Mouse (Mus musculus) midbrain, postnatal 0 days (tissue): ENCODE measurements around the gene Vps13d. TPM values are rescaled to one million over a fixed set of nuclear protein-coding genes. Genes with fewer than 3 reads are reported as not detected.

Source experiments
- ATAC-seq: fragments of 200-750 bp; cut with Nextera tagmentation; 2 replicates; pipeline ENCODE4 v1.8.0; 2017; ENCODE audit warnings: moderate number of reproducible peaks, mild to moderate bottlenecking, moderate TSS enrichment, moderate library complexity; ENCODE audit not compliant: low FRiP score
- DNase-seq: peaks from one replicate; pipeline ENCODE4 v3.0.0-alpha.2; 2015; ENCODE audit warnings: low spot score
- H3K27ac ChIP-seq: fragments of 300-500 bp; sonication (generic); 2 replicates; pipeline ENCODE4 v1.5.1; 2014; ENCODE audit warnings: low read depth, mild to moderate bottlenecking, low read length, mixed read lengths
- H3K27me3 ChIP-seq: fragments of 300-500 bp; sonication (generic); 2 replicates; pipeline ENCODE4 v1.6.1; 2014; ENCODE audit warnings: low read length, control low read depth, mixed read lengths; ENCODE audit not compliant: insufficient read depth
- H3K36me3 ChIP-seq: fragments of 300-500 bp; sonication (generic); 2 replicates; pipeline ENCODE4 v1.6.1; 2014; ENCODE audit warnings: low read length, control low read depth, mixed read lengths; ENCODE audit not compliant: insufficient read depth
- H3K4me1 ChIP-seq: fragments of 300-500 bp; sonication (generic); 2 replicates; pipeline ENCODE4 v1.6.1; 2014; ENCODE audit warnings: mild to moderate bottlenecking, control low read depth, antibody characterized with exemption, low read length, mixed read lengths; ENCODE audit not compliant: insufficient read depth
- H3K4me2 ChIP-seq: fragments of 300-500 bp; sonication (generic); 2 replicates; pipeline ENCODE4 v1.6.1; 2014; ENCODE audit warnings: low read depth, mild to moderate bottlenecking, low read length, mixed read lengths; ENCODE audit not compliant: poor library complexity, severe bottlenecking
- H3K4me3 ChIP-seq: fragments of 300-500 bp; sonication (generic); 2 replicates; pipeline ENCODE4 v1.5.1; 2014; ENCODE audit warnings: low read depth, mild to moderate bottlenecking, low read length, moderate library complexity
- H3K9ac ChIP-seq: fragments of 300-500 bp; sonication (generic); replicated peaks from 2 replicates; pipeline ENCODE4 v1.6.1; 2014; ENCODE audit warnings: mild to moderate bottlenecking, low read length, moderate library complexity, mixed read lengths; ENCODE audit not compliant: poor library complexity, severe bottlenecking
- H3K9me3 ChIP-seq: fragments of 300-500 bp; sonication (generic); 2 replicates; pipeline ENCODE4 v1.6.1; 2016; ENCODE audit warnings: low read length, control low read depth
- CTCF ChIP-seq: IDR thresholded peaks from 2 replicates; pipeline ENCODE4 v1.5.1; 2016; ENCODE audit warnings: antibody characterized with exemption, mild to moderate bottlenecking
- WGBS: fragments of 180-500 bp; shearing (Covaris S2); extraction: QIAGEN DNeasy Blood & Tissue Kit; methylation state at CpG from one replicate; pipeline ENCODE4 v1.1.7; 2014; 5-methylcytosine and 5-hydroxymethylcytosine counted together
- polyA plus RNA-seq: library from polyadenylated mRNA; unstranded; fragments of >200 nt; fragmentation: Nextera tagmentation; extraction: Ambion mirVana; gene quantifications from 2 replicates; pipeline ENCODE4 v1.2.1, GENCODE M21; 2015
- total RNA-seq: library from RNA; depleted of rRNA; stranded (reverse); fragments of >200 nt; gene quantifications from 2 replicates; pipeline ENCODE4 v1.2.3, GENCODE M21; 2014

Gene Vps13d
- total and polyA plus RNA-seq, 2 experiments from 2014 or later, result 9.1 to 35.6 TPM

GRCm38 (mm10) chr4:145222064-145222463, 27.3 kb upstream of the Vps13d start:
- Histone ChIP-seq H3K36me3 (no peaks in the 10 kb centered on the region; the same call in 1 of the 2 replicates), H3K4me3 (no peak overlapping the region), H3K9ac (no peak overlapping the region), H3K4me2 (no peak overlapping the region), H3K9me3 (no peaks in the 10 kb centered on the region), H3K27me3 (no peaks in the 10 kb centered on the region), H3K27ac (no peak overlapping the region), H3K4me1 (no peaks in the 10 kb centered on the region)
- no peak for ATAC-seq
- 84% methylated on average over 8 of the region's 8 CpGs for WGBS
- no peak for DNase-seq
- no peak for TF ChIP-seq CTCF

- DNase-seq, result no peak
- Histone ChIP-seq H3K4me1 (no peaks in the 10 kb centered on the region), H3K4me3 (no peak overlapping the region), H3K27ac (no peak overlapping the region), H3K4me2 (no peak overlapping the region), H3K9ac (no peak overlapping the region), H3K27me3 (no peaks in the 10 kb centered on the region), H3K36me3 (no peaks in the 10 kb centered on the region; the same call in 1 of the 2 replicates), H3K9me3 (no peaks in the 10 kb centered on the region)
- no peak for TF ChIP-seq CTCF
- no peak for ATAC-seq
- 74% methylated on average over 2 of the region's 2 CpGs for WGBS
These were observed 26.6 kb upstream of the Vps13d start for GRCm38 (mm10) chr4:145221379-145221778.

- ATAC-seq (no peak), DNase-seq (no peak)
- Histone ChIP-seq H3K27ac (no peak overlapping the region), H3K9ac (no peak overlapping the region), H3K4me1 (no peaks in the 10 kb centered on the region), H3K4me3 (no peak overlapping the region), H3K9me3 (no peaks in the 10 kb centered on the region), H3K36me3 (no peaks in the 10 kb centered on the region; the same call in 1 of the 2 replicates), H3K4me2 (no peak overlapping the region), H3K27me3 (no peaks in the 10 kb centered on the region)
- WGBS, result 84% methylated on average over 1 of the region's 1 CpGs
- no peak for TF ChIP-seq CTCF
These were observed 25.2 kb upstream of the Vps13d start for GRCm38 (mm10) chr4:145220001-145220400.

GRCm38 (mm10) chr4:145219240-145219985, 24.6 kb upstream of the Vps13d start:
- WGBS, result 65% methylated on average over 15 of the region's 15 CpGs
- no peak for DNase-seq

GRCm38 (mm10) chr4:145217837-145218236, 23.0 kb upstream of the Vps13d start:
- no peak overlapping the region for H3K4me2 ChIP-seq
- no peak for ATAC-seq
- no peak overlapping the region for H3K27ac ChIP-seq
- no peak overlapping the region for H3K9ac ChIP-seq
- H3K4me1 ChIP-seq, result no peaks in the 10 kb centered on the region
- DNase-seq, result no peak
- TF ChIP-seq CTCF, result no peak
- no peaks in the 10 kb centered on the region; the same call in 1 of the 2 replicates for H3K36me3 ChIP-seq
- H3K27me3 ChIP-seq, result no peaks in the 10 kb centered on the region
- no peaks in the 10 kb centered on the region for H3K9me3 ChIP-seq
- WGBS, result 71% methylated on average over 5 of the region's 5 CpGs
- H3K4me3 ChIP-seq, result no peak overlapping the region

More at GRCm38 (mm10) chr4:145219240-145219985, 24.6 kb upstream of the Vps13d start:
- TF ChIP-seq CTCF, result peak; percentile 33
- no peaks in the 10 kb centered on the region for H3K4me1 ChIP-seq
- no peak overlapping the region for H3K4me2 ChIP-seq
- H3K4me3 ChIP-seq, result no peak overlapping the region
- no peaks in the 10 kb centered on the region for H3K9me3 ChIP-seq
- no peak for ATAC-seq
- H3K9ac ChIP-seq, result no peak overlapping the region
- no peaks in the 10 kb centered on the region for H3K27me3 ChIP-seq
- H3K36me3 ChIP-seq, result no peaks in the 10 kb centered on the region; the same call in 1 of the 2 replicates
- H3K27ac ChIP-seq, result no peak overlapping the region

- no peak overlapping the region for H3K4me2 ChIP-seq
- H3K4me3 ChIP-seq, result no peak overlapping the region
- H3K36me3 ChIP-seq, result no peaks in the 10 kb centered on the region; the same call in 1 of the 2 replicates
- no peaks in the 10 kb centered on the region for H3K27me3 ChIP-seq
- WGBS, result 78% methylated on average over 6 of the region's 6 CpGs
- H3K9ac ChIP-seq, result no peak overlapping the region
- TF ChIP-seq CTCF, result no peak
- DNase-seq (no peak), ATAC-seq (no peak)
- no peak overlapping the region for H3K27ac ChIP-seq
- H3K9me3 ChIP-seq, result no peaks in the 10 kb centered on the region
- H3K4me1 ChIP-seq, result no peaks in the 10 kb centered on the region
These were observed 22.2 kb upstream of the Vps13d start for GRCm38 (mm10) chr4:145217046-145217445.
